Mouse (Mus musculus) heart, adult 8-10 months (tissue): Measurements from ENCODE around the gene Epb41. TPM values are rescaled to one million over a fixed set of nuclear protein-coding genes. Genes with fewer than 3 reads are reported as not detected.

Experiments used
- DNase-seq: peaks from one replicate; pipeline ENCODE4 v3.0.0; 2022; ENCODE audit warnings: low spot score
- total RNA-seq, 4 experiments: library from RNA; stranded (reverse); gene quantifications; 2 replicates each; pipeline ENCODE4 v1.2.4; 2022

The Epb41 gene
- total RNA-seq, 4 experiments from 2014 or later: 117 to 139 (median 131) TPM

DNA sequence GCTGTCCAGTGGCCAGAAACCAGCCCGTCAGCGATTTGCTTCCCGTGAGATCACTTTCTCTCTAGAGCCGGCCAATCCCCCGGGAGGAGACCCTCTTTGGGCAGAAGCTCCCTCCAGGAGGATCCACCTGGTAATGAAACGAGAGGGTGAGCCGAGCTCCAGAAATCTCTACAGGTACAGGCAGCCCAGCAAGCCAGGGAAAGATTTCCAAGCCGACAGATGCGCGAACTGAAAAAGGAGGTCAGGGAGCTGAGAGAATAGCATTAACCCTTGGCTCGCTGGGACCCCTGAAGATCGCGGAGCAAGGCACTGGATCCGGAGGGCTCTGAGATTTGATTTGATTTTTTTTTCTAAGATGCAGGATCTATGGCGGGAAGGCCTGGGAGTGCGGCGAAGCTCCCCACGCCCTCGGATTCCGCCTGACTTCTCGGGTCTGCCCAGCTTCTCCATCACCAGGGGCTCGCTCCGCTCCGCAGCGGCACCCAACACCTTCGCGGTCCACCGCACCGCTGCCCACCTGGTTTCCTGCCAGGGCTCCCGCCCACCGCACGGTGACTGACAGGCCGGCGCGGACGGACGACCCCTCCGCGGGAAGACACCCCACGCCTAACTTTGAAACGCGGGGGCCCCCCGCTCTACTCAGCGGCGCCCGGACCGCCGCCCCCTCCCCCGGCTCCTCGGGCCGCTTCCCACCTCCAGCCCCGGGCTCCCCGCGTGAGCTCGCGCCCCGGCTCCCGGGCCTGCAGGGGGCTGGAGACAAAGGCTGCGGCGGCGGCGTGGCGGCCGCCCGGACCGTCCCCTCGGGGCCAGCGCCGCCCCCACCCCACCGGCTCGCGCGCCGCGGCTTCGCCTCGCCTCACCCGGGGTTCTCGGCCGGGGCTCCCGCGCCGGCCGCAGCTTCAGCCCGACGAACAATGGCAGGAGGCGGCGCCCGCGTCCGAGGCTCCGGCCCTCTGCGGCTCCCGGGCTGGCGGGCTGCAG, 26.8 kb downstream of the Epb41 start:
- no peak for DNase-seq

DNA sequence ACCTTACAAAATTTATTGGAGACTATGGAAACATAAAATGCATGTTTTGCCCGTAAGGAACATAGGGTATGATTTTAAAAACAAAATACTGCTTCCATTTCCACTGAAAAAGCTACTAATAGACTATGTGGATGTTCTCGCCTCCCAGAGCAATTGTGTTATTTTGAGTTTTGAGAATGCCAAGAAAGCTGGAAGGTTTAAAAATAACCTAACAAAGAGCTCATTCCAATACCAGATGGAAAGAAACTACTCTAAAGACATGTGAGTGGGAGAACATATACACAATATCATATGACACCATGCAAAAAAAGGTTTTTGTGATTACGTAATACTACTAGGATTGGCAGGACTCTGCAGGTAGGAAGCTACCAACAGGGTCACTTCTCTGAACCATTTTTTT, 31.4 kb downstream of the Epb41 start:
- no peak for DNase-seq

GRCm38 (mm10) chr4:132041471-132042332, 33.4 kb downstream of the Epb41 start:
- no peak for DNase-seq

GRCm38 (mm10) chr4:132039975-132040645, 35.0 kb downstream of the Epb41 start:
- DNase-seq: peak; percentile 73

DNA sequence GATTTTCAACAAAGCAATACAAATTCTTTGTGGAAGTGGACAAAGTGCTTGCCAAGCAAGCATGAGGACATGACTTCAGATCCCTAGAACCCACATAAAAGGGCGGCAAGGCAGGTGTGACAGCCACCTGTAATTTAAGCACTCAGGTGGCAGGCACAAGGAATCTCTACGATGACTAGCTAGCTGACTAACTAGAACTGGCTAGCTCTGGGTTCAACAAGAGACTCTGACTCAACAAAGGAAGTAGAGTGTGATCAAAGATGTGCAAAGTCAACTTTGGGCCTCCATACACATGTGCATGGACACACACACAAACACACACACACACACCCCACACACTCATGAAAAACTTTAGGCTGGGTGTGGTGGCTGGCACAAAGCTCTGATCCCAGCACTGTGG, 35.6 kb downstream of the Epb41 start:
- no peak for DNase-seq

GRCm38 (mm10) chr4:132038809-132039208, 36.3 kb downstream of the Epb41 start:
- peak; percentile 75 for DNase-seq

DNA sequence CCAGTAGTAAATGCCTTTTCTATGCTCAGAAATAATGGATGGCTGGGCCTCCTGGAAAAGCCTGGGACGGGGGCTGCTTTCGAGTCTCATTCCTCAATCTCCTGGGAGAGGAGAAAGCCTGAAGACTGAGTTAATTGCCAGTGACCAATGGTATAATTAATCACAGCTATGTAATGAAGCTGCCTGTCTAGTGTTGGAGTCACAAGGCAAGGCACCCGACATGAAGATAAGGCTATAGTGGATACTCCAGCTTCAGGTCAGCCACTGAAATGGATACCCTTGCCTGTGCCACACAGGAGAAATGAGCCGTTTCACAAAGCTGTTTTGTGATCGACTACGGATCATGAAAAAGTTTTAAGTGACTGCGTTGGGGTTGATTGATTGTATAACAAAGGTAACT, 37.1 kb downstream of the Epb41 start:
- DNase-seq: no peak

DNA sequence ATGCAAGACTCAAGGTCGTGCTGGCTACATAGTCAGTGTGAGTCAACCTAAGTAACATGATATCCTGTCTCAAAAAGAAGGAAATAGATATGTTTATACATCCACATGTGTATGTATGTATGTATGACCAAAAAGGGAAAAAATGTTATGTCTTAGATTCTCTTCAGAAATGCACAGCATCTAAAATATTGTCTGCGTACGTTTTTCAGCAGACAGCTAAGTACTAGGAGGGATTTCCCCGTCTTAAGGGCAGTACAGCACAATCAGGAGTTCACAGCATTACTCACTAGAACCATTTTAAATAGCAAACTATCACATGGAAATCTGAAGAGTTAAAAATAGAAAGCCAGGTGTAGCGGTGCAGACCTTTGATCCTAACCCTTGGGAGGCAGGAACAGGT, 38.0 kb downstream of the Epb41 start:
- DNase-seq: no peak

DNA sequence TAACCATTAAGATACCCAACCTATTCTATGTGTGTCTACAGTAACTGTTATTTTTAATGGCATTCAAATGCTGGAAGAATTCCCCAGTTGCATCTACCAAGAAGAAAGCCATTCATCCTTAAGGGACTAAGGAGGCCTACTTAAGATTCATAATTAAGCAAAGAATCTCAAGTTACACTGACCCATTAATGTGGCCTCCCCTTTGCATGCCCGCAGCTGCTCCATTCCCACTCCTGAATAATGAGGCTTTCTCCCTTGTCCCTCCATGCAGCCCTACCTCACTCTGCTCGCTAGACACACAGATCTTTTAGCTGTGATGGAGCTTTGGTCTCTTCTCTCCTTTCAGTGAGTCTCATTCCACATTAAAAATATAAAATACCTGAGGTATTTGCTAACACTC, 40.9 kb downstream of the Epb41 start:
- DNase-seq: no peak

DNA sequence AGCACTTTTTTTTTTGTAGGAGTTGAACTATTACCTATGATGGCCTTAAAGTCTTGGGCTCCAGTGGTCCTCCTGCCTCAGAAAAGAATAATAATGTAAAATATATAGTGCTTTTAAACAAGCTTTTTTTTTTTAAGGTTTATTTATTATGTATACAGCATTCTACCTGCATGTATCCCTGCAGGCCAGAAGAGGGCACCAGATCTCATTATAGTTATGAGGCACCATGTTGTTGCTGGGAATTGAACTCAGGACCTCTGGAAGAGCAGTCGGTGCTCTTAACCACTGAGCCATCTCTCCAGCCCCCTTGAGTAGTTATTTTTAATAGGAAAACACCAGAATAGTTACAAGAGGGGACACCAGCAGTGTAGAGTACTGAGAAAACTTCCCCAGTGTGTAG, 41.9 kb downstream of the Epb41 start:
- DNase-seq: no peak

- DNase-seq: no peak
Observed at GRCm38 (mm10) chr4:132029851-132030741, 45.0 kb downstream of the Epb41 start.

GRCm38 (mm10) chr4:132027806-132028205, 47.3 kb downstream of the Epb41 start:
- DNase-seq: peak; percentile 60

- DNase-seq: no peak
Observed at GRCm38 (mm10) chr4:132027167-132027566, 48.0 kb downstream of the Epb41 start.

DNA sequence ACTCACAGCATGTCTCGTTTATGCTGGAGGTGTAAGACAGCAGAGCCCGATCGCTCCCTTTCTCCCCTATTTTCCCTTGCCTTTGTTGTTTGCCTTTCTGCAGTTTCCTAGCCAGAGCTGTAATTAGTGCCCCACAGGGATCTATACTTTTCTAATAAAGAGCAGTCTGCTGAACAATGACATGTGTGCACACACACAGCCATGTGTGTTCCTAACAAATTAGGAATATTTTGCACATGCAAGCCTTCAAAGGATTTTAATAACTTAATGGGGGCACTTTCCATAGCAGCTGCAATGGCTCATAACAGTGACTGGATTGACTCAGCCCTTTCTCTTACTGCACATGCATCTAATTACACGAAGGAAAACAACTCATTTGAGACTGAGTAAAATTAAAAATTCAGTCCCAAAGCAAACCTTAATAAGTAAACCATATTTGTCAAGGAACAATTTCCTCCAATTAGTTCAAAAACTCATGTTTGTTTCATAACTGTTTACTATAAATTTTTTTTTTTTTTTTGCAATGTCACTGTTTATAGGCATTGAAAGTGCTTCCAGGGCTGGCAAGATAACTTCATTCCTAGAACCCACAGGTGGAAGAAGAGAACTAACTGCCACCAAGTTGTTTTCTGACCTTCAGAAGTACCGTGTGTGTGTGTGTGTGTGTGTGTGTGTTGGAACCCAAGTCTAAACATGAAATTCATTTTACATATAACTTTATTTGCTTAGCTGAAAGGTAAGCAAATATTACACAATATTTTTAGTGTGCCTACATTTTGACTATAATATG, 49.2 kb downstream of the Epb41 start:
- DNase-seq: no peak

DNA sequence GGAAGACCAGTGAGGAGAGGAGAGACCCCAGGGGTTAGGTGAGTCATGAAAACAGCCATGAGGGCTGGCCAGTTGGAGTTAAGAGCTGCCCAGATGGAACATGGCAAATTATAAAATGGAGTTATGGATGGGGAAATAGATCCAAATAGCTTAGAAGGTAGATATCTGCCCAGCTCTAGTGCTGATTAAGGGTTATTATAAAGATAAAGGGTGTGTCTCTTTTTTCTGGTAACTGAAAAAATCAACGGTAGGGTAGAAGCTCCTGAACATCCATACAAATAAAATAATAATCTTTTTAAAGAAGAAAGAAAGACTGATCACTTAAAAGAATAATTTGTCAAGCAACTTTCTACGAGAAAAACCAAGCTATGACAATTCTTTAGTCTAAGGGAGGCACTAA, 49.9 kb downstream of the Epb41 start:
- DNase-seq: no peak

GRCm38 (mm10) chr4:132023816-132024215, 51.3 kb downstream of the Epb41 start:
- no peak for DNase-seq

GRCm38 (mm10) chr4:132022639-132023038, 52.5 kb downstream of the Epb41 start:
- DNase-seq: no peak

GRCm38 (mm10) chr4:132021883-132022282, 53.2 kb downstream of the Epb41 start:
- no peak for DNase-seq

DNA sequence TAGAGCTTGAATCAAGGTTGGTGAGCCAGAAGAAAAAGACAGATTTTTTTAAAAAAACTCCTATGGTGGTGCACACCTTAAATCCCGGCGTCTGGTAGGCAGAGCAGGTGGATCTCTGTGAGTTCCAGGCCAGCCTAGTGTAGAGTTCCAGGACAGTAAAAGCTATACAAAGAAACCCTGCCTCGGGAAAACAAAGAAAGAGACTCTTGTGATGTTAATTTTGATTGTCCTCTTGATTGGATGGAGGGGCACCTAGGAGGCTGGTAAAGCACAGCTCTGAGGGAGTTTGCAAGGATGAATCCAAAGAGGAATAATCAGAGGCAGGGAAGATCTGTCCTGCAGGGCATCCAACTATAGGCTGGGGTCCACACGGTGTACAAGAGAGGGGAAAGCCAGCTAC, 56.6 kb downstream of the Epb41 start:
- no peak for DNase-seq

GRCm38 (mm10) chr4:132015374-132015773, 59.7 kb downstream of the Epb41 start:
- no peak for DNase-seq
